Mouse (Mus musculus): ENCODE measurements at regions not wholly inside any gene's neighbourhood (a gene's known extent, or its start where the extent isn't known, plus 50 kb on each side); places are given as distances from the start of the nearest gene placed in this dataset.

- no peak for DNase-seq
These were observed 197.8 kb downstream of the Hs3st1 start for GRCm38 (mm10) chr5:39557376-39558001.

- DNase-seq, result no peak
These were observed 218.2 kb downstream of the Hs3st1 start for GRCm38 (mm10) chr5:39537044-39537443.

- DNase-seq, result no peak
These were observed 218.9 kb downstream of the Hs3st1 start for GRCm38 (mm10) chr5:39536351-39536750.

GRCm38 (mm10) chr5:39510246-39510645 lies 245.0 kb downstream of the Hs3st1 start:
- no peak for DNase-seq

- no peak for DNase-seq
These were observed 272.5 kb downstream of the Hs3st1 start for GRCm38 (mm10) chr5:39482756-39483155.

- DNase-seq, result no peak
These were observed 297.2 kb downstream of the Hs3st1 start for GRCm38 (mm10) chr5:39458116-39458525.

DNA sequence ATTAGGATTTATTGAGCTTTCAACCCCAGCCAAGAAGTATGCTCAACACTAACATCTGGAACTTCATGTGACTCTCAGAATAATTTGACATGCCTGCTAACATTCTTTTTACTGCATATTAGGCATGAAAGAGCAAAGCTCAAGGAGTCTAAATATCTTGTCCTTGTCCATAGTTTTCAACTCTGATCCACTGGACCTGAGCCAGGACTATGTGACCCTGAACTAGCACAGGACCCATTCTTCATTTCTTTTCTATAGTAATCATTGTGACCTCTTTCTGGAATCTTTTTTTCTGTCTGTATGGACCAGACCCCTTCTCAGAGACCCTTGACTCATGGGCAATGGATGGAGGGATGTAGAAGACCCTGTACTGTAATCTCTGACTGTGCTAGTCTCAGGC lies 301.6 kb downstream of the Hs3st1 start:
- DNase-seq, result no peak

DNA sequence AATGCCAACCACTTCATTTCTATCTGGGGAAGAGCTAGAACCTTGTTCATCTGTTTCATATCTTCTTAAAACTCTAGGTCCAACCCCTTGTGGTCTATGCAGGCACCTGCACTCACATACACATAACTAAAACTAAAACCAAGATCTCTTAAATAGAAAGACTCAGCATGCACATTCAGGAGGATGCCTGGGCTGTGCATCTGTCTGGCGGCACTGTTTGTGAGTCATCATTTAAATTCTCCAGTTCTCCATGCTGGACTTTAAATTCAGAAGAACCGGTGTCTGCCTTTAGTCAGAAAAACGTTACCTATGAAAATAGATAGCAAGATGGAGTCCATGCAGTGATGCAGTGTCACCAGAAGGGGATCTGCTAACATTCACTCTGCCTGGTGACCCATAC lies 314.5 kb downstream of the Hs3st1 start:
- DNase-seq, result no peak

GRCm38 (mm10) chr5:39437463-39438201 lies 317.6 kb downstream of the Hs3st1 start:
- peak; percentile 40 for DNase-seq

DNA sequence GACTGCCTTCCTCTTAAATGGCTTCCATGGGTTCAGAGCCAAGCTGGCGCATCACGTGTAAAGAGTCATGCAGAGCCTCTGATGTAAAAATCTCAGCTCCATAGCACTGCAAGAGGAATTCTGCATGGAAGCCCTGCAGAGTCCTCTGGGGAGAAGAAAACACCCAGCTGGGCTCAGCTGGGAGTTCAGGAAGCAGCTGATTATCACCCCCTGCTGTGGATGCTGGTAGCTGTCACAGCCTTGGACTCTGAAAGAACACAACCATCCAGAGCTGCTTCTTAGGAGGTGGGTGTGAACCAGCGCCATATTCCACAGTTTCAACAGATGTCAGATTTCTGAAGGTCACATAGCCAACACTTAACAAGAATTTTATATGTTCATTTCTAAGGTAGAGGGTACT lies 329.2 kb downstream of the Hs3st1 start:
- no peak for DNase-seq

- DNase-seq, result no peak
These were observed 331.6 kb downstream of the Hs3st1 start for GRCm38 (mm10) chr5:39423720-39424119.

DNA sequence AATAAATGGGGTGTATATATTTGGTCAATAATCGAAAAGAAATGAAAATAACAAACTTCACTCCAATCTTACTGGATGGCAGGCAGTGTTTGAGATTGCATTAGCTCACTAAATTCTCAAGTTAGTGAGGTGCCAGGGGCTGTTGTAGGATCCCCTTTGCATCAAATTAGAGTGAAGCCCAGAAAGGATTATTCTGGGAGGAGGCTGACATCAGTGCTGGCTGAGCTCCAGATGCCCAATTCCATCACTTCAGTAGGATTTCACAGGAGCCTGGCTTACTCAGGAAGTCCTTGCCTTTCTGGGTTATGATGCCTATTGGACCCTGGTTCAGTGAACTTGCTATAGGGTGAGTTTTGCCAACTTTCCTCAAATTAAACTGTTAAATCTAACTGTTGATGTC lies 336.5 kb downstream of the Hs3st1 start:
- no peak for DNase-seq

DNA sequence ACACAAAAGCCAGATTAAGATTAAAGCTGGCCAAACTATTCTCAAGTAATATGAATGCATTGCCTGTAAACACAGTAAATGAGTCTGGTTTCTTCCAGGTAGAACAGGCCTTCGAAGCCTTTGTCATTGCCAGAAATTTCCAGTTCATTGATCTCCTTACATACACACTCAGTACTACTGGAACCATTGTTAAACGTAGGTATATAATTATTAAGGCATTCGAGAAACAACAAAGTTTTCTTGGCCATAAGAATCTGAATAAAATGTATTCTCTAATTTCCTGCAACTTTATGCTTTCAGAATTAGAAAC lies 337.5 kb downstream of the Hs3st1 start:
- no peak for DNase-seq

DNA sequence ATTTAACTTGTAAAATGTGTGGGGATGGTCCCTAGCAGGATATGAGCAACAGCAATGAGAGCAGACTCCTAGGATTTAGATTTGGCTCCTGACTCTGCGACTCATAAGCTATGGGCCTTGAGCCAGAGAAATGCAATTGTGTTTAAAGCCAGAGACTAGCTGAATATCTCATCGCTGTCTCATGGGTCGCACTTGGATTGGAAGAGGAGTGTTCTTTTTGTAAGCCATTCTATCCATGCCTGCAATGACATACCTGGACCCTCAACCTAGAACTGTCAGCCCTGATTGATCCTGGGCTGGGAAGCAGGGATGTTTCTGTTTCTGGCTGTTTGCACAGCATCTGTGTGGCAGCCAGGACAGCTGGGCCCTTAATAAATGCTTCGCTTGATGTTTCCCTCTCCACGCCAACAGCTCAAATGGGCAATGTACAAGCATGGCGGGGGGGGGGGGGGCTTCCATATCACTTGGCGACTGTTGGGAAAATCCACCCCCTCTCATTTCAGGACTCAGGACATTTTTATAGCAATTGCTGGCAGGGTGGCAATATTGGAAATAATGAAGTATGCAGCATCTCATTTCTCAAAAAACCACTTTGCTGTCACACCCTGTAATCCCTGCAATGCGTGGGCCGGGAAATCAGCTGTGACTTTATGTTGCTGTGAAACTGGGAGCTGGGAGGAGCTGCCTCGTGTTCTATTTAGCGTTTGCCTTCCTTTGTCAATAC lies 338.0 kb downstream of the Hs3st1 start:
- no peak for DNase-seq

GRCm38 (mm10) chr5:39416597-39417023 lies 338.7 kb downstream of the Hs3st1 start:
- no peak for DNase-seq

DNA sequence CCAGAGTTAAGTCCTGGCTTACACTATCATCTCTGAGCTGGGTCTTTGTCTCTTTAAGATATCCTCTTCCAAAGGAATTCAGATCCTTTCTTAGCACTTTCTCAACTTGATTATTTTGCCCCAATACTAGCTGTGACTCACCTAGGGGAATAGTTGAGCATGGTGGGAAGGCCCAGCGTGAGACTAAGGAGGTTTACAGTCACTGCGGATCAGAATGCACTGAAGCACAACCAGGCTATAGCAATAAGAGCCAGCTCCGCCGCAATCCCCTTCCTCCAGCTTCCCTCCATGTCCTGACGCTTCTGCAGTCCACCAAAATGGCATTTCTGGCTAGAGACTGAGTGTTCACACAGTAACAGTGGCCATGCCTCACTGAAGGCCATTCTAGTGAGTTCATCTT lies 342.5 kb downstream of the Hs3st1 start:
- no peak for DNase-seq

DNA sequence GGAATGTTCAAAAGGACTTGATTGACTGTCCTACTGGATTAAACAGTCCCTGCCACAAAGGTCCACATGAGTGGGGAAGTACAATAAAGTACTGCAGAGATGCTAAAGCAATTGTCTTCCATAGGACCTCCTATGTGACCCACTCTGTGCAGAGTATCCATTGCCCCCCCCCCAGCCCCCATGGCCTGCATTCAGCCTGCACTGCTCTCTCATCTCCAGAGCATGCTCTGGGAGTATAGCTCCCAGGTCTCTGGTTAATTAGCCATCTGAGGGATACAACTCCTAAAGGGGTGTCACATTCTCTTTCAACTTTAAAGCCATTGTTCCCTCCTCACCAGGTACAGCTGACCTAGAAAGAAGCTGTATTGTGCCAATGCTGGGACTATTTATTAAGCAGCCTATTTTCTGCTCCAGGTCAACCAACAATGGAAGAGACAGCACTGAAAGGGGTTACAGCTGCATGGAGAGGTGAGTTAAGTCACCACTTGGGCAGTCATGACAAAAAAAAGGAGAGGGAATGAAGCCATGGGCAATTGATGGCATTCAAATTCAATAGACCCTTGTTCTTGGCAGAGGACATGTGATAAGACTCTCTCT lies 364.8 kb downstream of the Hs3st1 start:
- no peak for DNase-seq

GRCm38 (mm10) chr5:39384410-39384809 lies 370.9 kb downstream of the Hs3st1 start:
- DNase-seq, result no peak

DNA sequence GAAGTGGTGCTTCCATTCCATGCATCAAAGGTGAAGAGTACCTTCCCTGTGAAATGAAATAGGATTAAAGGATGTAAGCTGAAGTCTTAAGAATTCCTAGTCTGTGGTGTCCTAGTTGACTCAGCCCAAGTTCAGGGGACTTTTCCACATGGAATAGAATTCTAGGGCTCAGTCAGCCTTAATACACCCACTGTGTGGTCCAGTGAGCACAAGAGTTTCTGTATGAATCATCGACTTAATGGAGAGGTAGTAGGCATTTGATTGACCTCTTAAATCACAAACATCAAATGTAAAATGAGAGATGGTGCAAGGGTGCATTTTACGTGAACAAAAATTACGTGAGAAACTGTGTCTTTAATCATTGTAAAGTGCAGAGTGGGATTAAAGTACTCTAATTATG lies 381.1 kb downstream of the Hs3st1 start:
- DNase-seq, result no peak

GRCm38 (mm10) chr5:39348680-39349079 lies 406.6 kb downstream of the Hs3st1 start:
- no peak for DNase-seq

DNA sequence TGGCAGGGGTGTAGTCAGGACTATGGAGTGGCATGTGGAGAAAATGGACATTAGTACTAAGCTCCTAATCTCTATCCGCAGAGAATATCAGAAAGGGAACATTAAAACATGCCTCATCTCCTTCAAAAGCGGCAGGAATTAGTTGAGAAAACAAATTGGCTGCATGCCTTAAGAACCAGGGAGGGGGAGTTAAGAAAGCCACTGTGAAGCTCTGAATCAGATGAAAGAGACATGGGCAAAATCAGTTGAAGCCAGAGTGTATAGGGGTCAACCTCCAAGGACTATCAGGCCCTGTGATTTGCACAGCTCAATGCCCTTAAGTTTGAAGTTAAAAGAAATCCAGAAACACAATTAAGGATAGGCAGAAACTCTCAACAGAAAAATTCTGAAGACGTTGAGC lies 408.3 kb downstream of the Hs3st1 start:
- DNase-seq, result no peak

GRCm38 (mm10) chr5:39337917-39338316 lies 417.4 kb downstream of the Hs3st1 start:
- DNase-seq, result no peak

DNA sequence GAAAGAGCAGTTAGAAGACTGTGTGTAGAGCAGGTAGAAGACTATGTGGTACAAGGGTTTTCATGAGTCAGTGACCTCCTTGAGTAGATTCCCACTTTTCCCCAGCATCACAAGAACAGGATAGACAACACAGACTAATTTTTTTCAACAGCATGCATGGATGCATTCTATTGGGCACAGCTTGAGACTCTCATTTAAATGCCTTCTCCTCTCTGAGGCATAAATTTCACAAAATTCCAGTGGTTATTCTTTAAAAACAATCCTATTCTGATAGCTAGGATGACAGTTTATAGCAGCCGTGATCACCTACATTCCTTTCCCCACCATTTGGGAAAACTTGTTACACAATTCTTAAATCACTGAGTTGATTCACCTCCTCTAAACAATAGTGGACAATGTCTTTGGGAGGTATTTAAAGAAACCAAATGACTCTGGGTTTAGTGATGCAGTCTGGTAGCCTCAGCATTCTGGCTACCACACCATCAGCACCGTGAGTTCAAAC lies 418.7 kb downstream of the Hs3st1 start:
- DNase-seq, result no peak

DNA sequence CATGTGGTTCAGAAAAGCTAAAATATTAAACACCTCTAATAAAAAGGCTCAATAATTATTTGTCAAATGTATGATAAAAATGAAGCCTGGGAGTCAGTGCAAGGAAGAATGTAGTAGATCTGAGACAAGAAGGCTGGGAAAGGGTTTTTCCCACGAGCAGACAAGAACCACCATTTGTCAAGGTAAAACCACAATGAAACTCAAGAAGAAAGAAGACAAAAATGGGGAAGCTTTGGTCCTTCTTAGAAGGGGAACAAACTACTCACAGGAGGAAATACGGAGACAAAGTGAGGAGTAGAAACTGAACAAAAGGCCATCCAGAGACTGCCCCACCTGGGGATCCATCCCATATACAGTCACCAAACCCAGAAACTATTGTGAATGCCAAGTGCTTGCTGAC lies 420.0 kb downstream of the Hs3st1 start:
- no peak for DNase-seq

All from kidney, adult 11 months (tissue).